Mouse (Mus musculus): Measurements from ENCODE around the gene Brwd3.

Brwd3 gene

DNA sequence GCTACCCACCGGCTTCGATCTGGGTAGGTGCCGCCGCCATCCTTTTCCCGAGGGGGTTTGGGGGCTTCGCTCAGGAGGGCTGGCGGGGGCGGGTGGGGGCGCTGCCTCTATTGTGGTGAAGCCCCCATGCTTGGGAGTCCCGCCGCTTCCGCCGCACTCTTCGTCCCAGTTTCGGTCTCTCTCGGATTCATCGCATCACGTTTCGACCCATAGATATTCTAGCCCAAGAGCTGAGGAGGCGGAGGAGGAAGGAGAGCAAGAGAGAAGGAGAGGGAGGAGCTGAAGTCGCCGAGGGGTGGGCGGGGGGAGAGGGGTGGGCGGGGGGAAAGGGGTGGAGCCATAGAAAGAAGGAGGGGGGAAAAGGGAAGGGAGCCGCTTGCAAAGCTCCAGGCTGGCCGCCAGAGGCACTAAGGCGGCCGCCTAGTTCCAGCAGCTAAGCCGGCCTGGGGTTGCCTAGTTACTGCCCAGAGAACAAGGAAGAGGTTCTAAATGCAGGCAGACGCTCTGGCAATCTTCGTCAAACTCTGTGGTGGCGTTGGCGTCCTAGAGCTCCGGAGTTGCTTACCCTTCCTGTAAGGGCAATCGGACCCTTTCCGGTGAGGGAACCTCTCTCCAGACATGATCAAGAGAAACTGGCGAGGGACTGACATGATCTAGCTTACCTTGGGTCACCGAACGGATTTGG is at the start of gene Brwd3:
Gene Brwd3, minus strand, starts transcription at position 283 of the 685 bp plus-strand sequence.
- peak; percentile 57 for DNase-seq (ENCODE audit: low read depth)

- DNase-seq (ENCODE audit: low read depth), result no peak
These were observed 28.5 kb upstream of the Brwd3 start for GRCm38 (mm10) chrX:108862632-108863031.

- DNase-seq (ENCODE audit: low read depth), result no peak
These were observed 8.5 kb upstream of the Brwd3 start for GRCm38 (mm10) chrX:108842705-108843104.

DNA sequence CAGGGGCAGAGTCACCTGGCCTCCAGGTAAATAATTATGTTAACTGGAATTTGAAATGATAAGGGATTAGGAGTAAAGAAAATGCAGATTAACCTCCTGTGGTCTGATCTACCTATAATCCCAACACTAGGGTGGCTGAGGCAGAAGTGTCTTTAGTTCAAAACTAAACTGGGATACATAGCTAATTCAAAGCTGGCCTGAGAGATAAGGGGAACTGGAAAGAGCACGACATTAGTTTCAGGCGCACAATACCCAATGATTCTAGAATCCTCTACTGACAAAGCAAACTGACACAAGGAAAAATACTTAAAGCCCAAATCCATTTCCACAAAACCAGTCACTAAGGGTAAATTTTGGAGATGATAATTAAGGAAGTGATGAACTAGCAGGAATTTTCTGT is 2.2 kb upstream of the Brwd3 start:
- no peak for DNase-seq (ENCODE audit: low read depth)

- DNase-seq (ENCODE audit: low read depth), result no peak
These were observed 1.1 kb upstream of the Brwd3 start for GRCm38 (mm10) chrX:108835233-108835632.

DNA sequence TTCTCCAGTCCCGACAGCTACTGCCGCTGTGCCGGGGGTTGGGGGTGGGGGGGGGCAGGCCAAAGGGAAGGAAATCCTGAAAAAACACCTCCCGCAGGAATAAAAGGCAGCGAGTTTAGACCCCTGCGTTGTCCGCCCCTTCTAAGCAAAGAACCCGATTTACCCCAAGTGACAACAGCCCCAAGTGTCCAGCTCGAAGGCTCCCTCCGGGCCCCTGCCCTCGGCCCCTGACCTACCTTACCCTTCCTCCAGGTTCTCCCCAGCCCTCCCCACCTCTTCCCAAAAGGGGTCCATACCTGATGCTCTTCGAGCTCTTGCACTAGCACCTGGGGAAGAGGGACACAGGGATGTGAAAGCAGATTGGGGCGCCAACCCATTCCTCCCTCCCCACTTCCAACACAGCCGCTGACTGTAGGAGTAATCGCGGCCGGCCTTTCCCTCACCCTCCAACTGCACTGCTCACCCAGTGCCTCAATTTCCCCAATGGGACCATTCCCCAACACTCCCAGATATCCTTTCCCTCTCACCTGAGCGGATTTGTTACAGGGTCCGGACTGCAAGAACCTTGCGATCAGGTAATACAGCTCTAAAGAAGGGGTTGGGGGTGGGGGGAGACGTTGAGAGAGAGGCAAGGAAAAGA is 671 bp downstream of the Brwd3 start:
- DNase-seq (ENCODE audit: low read depth), result no peak

GRCm38 (mm10) chrX:108832674-108833189 is 1.4 kb downstream of the Brwd3 start:
- peak; percentile 66 for DNase-seq (ENCODE audit: low read depth)

GRCm38 (mm10) chrX:108831231-108831630 is 2.9 kb downstream of the Brwd3 start:
- DNase-seq (ENCODE audit: low read depth), result no peak

GRCm38 (mm10) chrX:108828111-108828510 is 6.1 kb downstream of the Brwd3 start:
- DNase-seq (ENCODE audit: low read depth), result no peak

- DNase-seq (ENCODE audit: low read depth), result no peak
These were observed 36.9 kb downstream of the Brwd3 start for GRCm38 (mm10) chrX:108797268-108797667.

DNA sequence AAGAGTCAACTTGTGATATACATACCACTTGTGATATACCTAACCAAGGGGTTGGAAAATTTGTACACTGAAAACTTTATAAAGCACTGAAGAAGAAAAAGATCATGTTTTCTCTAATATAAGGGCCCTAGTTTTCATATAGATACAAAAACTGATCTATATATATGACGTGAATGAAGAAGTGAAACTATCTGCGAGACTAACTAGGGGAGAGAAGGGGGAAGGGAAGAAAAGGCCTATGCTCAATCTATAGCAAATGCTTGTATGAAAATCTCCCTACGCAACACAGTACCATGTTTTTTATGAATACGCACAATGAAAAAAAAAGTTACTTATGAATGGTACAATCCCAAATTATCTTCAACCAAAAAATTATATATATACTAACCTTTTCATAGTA is 50.4 kb downstream of the Brwd3 start:
- no peak for DNase-seq (ENCODE audit: low read depth)

- DNase-seq (ENCODE audit: low read depth), result no peak
These were observed 102.4 kb downstream of the Brwd3 start for GRCm38 (mm10) chrX:108731755-108732154.

- no peak for DNase-seq (ENCODE audit: low read depth)
These were observed 104.6 kb downstream of the Brwd3 start for GRCm38 (mm10) chrX:108729564-108729963.

- no peak for DNase-seq (ENCODE audit: low read depth)
These were observed 105.1 kb downstream of the Brwd3 start for GRCm38 (mm10) chrX:108729068-108729467.

DNA sequence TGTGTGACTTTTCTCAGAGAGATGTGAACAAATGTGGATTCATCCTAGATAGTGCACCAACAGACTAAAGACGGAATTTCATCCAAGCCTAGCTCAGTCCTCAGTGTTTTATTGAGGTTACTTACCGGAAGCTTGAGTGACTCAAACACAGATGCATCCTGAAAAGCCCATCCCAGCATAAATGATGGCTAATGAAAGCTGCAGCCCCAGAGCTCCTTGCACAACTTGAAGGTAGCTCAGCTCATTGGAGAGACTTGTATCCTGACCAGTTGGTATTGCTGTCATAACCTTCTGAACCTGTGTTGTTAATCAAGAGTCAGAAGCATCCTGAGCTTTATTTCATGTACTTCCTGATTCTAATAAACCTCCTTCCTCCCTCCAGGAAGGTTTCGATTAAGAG is 105.8 kb downstream of the Brwd3 start:
- no peak for DNase-seq (ENCODE audit: low read depth)

DNA sequence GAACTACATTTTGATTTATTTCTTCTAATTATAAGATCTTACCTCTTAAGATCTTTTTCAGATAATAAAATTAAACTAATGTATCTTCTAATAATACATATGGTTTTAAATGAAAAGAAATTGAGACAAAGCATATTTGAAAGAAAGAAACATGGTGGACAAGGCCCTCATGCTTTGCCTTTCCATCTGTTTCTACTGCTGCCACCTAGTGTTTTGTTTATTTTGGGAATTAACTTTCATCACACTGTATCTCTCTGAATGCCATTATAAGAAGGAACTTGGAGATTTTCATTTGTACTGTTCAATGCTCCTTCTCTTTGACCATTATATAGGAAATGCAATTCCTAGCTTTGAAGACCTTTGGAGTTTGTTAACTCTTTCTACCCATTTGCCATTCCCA is 109.9 kb downstream of the Brwd3 start:
- no peak for DNase-seq (ENCODE audit: low read depth)

- no peak for DNase-seq (ENCODE audit: low read depth)
These were observed 111.7 kb downstream of the Brwd3 start for GRCm38 (mm10) chrX:108722447-108722846.

GRCm38 (mm10) chrX:108704312-108704711 is 129.9 kb downstream of the Brwd3 start:
- DNase-seq (ENCODE audit: low read depth), result no peak

Data from c-Kit-positive CD71-negative TER-119-negative erythroid progenitor cells, embryonic 14.5 days (primary cell).